Mouse (Mus musculus) ES-Bruce4 (cell line): ENCODE data around the gene Mroh3. TPM values are rescaled to one million over a fixed set of nuclear protein-coding genes. Genes with fewer than 3 reads are reported as not detected.

ENCODE experiments used
- H3K27ac ChIP-seq: 2 replicates; pipeline ENCODE4 v1.5.1; 2012; ENCODE audit warnings: low read length, inconsistent platforms; ENCODE audit not compliant: insufficient read depth
- H3K27me3 ChIP-seq: 2 replicates; pipeline ENCODE4 v1.6.1; 2012; ENCODE audit warnings: mild to moderate bottlenecking, low read length, inconsistent platforms; ENCODE audit not compliant: control insufficient read depth, poor library complexity, insufficient read depth, severe bottlenecking
- H3K36me3 ChIP-seq: 2 replicates; pipeline ENCODE4 v1.6.1; 2012; ENCODE audit warnings: inconsistent platforms, mild to moderate bottlenecking, low read length, moderate library complexity; ENCODE audit not compliant: control insufficient read depth, poor library complexity, insufficient read depth, severe bottlenecking
- H3K4me1 ChIP-seq: one replicate; pipeline ENCODE4 v1.8.1; 2011; ENCODE audit warnings: low read length; ENCODE audit not compliant: control insufficient read depth, insufficient read depth
- H3K4me3 ChIP-seq: 2 replicates; pipeline ENCODE4 v1.5.1; 2011; ENCODE audit warnings: low read depth, mild to moderate bottlenecking, low read length
- H3K9ac ChIP-seq: 2 replicates; pipeline ENCODE4 v1.6.1; 2012; ENCODE audit warnings: low read depth, mild to moderate bottlenecking, inconsistent platforms; ENCODE audit not compliant: poor library complexity, severe bottlenecking
- H3K9me3 ChIP-seq: replicated peaks from 2 replicates; pipeline ENCODE4 v1.6.1; 2012; ENCODE audit warnings: mild to moderate bottlenecking, low read length, inconsistent platforms; ENCODE audit not compliant: control insufficient read depth, poor library complexity, insufficient read depth, severe bottlenecking
- CTCF ChIP-seq: IDR thresholded peaks from one replicate; pipeline ENCODE4 v1.8.1; 2011; ENCODE audit warnings: low read depth, low read length
- EP300 ChIP-seq: IDR thresholded peaks from 2 replicates; pipeline ENCODE4 v1.6.1; 2011; ENCODE audit warnings: low read depth, low read length; ENCODE audit not compliant: insufficient read depth
- POLR2A ChIP-seq: IDR thresholded peaks from one replicate; pipeline ENCODE4 v1.8.1; 2011; ENCODE audit warnings: low read length; ENCODE audit not compliant: insufficient read depth
- polyA plus RNA-seq: library from polyadenylated mRNA; stranded (reverse); fragments of >200 nt; gene quantifications from 2 replicates; pipeline ENCODE4 v1.2.4, GENCODE M21; 2011; ENCODE audit warnings: low read depth; ENCODE audit not compliant: missing spikeins, insufficient read depth, insufficient read length

Mroh3 gene
- polyA plus RNA-seq, 1 experiment: 1.3 TPM

DNA sequence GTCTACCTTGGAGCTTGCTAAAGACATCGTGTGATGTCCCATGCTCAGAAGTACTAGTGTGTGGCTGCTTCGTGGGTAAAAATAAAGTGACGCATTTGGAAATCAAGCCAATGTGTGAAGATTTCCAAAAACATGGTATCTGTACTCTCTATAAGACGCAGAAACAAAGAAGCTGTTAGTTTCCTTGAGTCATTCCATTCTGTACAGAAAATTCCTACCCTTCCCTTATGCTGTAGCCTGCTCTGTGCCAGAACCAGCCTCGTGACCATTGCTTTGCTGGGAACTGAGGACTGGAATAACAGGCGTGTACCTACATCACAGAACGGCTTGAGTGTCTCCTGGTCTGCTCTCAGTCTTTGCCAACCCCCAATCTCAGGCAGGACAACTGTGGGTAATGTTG, 29.2 kb upstream of the Mroh3 start:
- Histone ChIP-seq H3K4me3 (no peak overlapping the region), H3K27me3 (no peaks in the 10 kb centered on the region), H3K36me3 (no peaks in the 10 kb centered on the region), H3K4me1 (no peaks in the 10 kb centered on the region), H3K27ac (no peak overlapping the region), H3K9me3 (no peaks in the 10 kb centered on the region), H3K9ac (no peak overlapping the region)
- TF ChIP-seq CTCF (no peak), POLR2A (no peak), EP300 (no peak)

DNA sequence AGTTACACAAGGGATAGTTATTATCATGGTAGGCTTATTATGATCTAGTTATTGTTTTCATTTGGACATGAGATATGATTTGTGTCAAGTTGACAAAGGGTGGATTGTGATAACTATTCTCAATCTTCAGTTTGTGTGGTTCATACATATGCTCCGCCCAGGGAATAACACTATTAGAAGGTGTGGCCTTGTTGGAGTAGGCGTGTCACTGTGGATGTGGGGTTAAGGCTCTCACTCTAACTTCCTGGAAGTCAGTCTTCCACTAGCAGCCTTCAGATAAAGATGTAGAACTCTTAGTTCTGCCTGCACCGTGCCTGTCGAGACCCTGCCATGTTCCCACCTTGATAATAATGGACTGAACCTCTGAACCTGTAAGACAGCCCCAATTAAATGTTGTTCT, 25.9 kb upstream of the Mroh3 start:
- Histone ChIP-seq H3K27me3 (no peaks in the 10 kb centered on the region), H3K9me3 (no peaks in the 10 kb centered on the region)

GRCm38 (mm10) chr1:136234595-136235092, 22.0 kb upstream of the Mroh3 start:
- H3K36me3 ChIP-seq: no peaks in the 10 kb centered on the region
- H3K9me3 ChIP-seq: no peaks in the 10 kb centered on the region
- H3K4me3 ChIP-seq: peak overlapping the region; percentile 73
- TF ChIP-seq POLR2A: no peak
- TF ChIP-seq CTCF: peak; percentile 12
- no peaks in the 10 kb centered on the region for H3K27me3 ChIP-seq
- peaks cover 3% of the 10 kb centered on the region for H3K4me1 ChIP-seq
- no peak overlapping the region for H3K27ac ChIP-seq
- H3K9ac ChIP-seq: peak overlapping the region; percentile 89

More for the DNA sequence above, 25.9 kb upstream of the Mroh3 start:
- Histone ChIP-seq H3K27ac (no peak overlapping the region), H3K36me3 (no peaks in the 10 kb centered on the region), H3K9ac (no peak overlapping the region), H3K4me1 (no peaks in the 10 kb centered on the region), H3K4me3 (no peak overlapping the region)
- no peak for TF ChIP-seq POLR2A
- no peak for TF ChIP-seq EP300
- no peak for TF ChIP-seq CTCF

GRCm38 (mm10) chr1:136233892-136234594, 21.4 kb upstream of the Mroh3 start, which contains the start of gene Inava:
Inava (minus strand) TSS chr1:136234264.
- no peaks in the 10 kb centered on the region for H3K9me3 ChIP-seq
- peaks cover 6% of the 10 kb centered on the region for H3K4me1 ChIP-seq
- H3K27me3 ChIP-seq: no peaks in the 10 kb centered on the region
- H3K4me3 ChIP-seq: peak within 1 kb of the TSS; percentile 73
- H3K36me3 ChIP-seq: no peaks in the 10 kb centered on the region
- peak within 1 kb of the TSS; percentile 70 for H3K27ac ChIP-seq
- peak within 1 kb of the TSS; percentile 89 for H3K9ac ChIP-seq
- TF ChIP-seq EP300: 0 out of 2 replicates have a peak, but pooled peaks have one; percentile 5
- no peak for TF ChIP-seq POLR2A
- TF ChIP-seq CTCF: no peak

DNA sequence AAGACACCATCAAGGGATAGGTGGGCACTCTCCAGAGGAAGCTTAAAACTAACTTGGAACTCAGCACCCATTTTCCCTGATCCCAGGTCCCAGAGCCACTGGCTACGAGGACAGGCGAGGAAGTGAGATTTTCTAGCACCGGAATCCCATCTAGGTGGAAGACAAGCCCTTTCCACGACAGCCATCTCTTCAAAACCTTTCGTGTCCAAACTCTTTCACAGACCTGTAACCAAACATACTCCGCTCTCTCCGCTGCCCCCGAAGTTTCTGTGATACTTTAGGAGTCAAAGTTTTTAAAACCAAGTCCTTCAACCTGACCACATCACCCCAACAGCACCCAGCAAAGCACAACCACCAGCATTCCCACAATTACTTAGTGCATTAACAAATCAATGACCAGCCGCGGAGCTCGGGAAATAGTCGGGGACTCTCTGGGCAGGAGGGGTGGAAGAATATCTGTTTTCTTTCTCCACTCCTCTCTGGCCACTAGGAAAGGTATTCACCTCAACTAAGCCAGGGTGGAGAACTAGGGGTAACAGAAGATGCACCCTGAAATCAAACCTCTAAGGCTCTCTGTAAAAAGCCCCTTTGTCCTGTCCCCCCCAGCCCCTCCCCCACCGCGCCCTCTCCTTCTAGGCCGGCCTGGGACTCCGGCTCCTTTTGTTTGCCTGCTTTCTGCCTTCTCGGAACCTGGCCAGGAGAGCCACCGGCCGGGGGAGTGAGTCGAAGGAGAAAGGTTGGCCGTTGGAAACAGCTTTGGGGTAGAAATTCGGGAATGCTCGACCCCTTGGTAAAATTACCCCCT, 20.6 kb upstream of the Mroh3 start:
- no peaks in the 10 kb centered on the region for H3K9me3 ChIP-seq
- H3K4me1 ChIP-seq: peaks cover 14% of the 10 kb centered on the region
- H3K36me3 ChIP-seq: no peaks in the 10 kb centered on the region
- H3K9ac ChIP-seq: peak overlapping the region; percentile 89
- peak overlapping the region; percentile 73 for H3K4me3 ChIP-seq
- TF ChIP-seq POLR2A (no peak), CTCF (no peak), EP300 (no peak)
- peak overlapping the region; percentile 70 for H3K27ac ChIP-seq
- H3K27me3 ChIP-seq: no peaks in the 10 kb centered on the region
